Mouse (Mus musculus) liver (tissue): Measurements from ENCODE around the gene Mrpl38.

Experiments used
- DNase-seq: peaks from one replicate; pipeline ENCODE4 v3.0.0-alpha.2; 2020; ENCODE audit warnings: mixed read lengths

Gene Mrpl38

DNA sequence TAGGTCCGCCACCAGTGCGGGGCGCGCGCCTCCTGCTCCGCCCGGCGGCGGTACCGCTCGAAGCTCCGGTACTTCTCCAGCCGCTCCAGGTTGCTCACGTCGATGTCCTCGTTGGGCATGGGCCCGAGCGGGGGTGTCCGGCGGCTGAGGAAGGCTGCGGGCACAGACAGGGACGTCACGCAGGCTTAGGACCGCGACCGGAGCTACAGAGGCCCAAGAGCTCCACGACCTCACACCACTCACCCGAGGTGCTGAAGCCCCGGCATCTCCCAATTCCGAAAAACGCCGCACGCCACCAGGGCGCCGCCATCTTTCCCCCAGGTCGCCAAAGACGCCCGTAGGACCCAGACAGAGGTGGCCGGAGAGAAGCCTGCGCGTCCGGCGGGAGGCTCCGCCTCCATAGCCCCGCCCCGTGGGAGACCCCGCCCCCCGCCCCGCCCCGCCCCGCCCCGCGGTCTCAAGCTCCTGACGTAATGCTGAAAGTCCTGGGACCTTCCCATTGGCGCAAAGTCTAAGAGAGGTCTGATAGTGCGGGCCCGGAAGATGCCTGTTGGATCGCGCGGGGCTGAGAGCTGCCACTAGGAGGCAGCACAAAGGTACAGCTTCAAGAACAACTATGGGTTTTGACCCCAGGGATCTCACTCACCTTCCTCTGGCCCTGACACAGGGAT lies at the start of gene Mrpl38:
Gene Mrpl38 (minus strand): TSS at position 401 of the 671 bp plus-strand sequence.
- DNase-seq: peak; percentile 95

DNA sequence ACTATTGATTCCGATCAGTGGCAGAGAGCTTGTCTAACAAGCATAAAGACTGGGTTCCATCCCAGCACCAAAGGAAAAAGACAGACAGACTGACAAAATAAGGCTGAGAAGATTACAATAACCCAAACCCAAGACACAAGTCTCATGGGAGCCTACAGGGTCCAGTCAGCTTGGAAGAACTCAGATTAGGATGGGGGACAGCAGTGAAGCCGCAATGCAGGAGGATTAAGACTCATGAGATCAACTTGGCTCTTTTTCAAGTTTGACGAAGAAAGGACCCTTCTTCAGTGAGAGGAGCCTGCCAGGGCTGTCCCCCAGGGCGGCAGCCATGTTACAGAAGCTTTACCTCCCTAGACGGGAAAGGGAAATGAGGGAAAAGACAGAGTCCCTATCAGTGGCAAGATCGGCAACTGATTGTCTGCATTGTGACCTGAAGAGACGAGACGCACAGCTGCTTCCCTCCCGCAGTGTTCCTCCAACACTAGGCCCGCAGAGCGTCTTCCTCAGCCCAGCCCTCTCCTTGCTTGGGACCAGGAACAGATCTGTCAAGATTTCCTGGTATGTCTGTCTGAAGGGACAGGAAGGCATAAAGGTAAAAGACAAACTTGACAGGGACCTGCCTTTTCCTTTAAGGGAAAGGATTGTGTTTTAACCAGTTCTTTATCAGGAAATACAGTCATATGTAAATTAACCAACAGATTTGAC lies 48.7 kb upstream of the Mrpl38 start:
- no peak for DNase-seq

DNA sequence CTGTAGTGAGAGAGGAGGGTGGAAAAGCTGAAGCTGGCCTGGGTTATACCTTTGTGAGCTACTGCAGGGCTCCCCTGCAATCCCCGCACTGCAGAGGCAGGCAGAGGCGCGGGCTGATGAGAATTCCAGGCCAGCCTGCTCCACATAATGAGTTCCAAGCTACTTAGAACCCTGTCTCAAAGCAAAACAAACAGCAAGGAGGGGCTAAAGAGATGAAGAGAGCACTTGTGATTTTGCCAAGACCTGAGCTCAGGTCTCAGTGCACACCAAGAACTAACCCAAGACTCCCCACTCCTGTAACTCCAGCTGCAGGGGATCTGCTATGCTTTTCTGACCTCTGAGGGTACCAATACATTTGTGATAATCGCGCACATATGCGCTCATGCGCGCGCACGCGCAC lies 47.7 kb upstream of the Mrpl38 start:
- no peak for DNase-seq

DNA sequence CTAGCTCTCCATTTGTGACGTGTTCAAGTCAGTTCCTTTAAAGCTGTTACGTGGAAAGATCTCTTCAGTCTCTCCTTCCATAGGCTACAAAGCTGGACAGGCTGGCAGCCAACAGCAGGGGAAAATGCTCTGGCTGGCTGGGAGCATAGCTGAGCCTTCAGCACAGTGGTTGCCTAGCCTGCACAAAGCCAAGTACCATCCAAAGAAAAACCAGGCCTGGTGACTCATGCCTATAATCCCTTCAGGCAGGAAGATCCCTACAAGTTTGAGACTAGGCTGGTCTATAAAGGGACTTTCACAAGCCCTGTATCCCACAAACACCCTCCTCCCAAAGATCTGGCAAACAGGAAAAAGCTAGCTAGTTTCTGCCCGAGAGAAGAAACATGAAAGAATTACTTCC lies 47.2 kb upstream of the Mrpl38 start:
- no peak for DNase-seq

DNA sequence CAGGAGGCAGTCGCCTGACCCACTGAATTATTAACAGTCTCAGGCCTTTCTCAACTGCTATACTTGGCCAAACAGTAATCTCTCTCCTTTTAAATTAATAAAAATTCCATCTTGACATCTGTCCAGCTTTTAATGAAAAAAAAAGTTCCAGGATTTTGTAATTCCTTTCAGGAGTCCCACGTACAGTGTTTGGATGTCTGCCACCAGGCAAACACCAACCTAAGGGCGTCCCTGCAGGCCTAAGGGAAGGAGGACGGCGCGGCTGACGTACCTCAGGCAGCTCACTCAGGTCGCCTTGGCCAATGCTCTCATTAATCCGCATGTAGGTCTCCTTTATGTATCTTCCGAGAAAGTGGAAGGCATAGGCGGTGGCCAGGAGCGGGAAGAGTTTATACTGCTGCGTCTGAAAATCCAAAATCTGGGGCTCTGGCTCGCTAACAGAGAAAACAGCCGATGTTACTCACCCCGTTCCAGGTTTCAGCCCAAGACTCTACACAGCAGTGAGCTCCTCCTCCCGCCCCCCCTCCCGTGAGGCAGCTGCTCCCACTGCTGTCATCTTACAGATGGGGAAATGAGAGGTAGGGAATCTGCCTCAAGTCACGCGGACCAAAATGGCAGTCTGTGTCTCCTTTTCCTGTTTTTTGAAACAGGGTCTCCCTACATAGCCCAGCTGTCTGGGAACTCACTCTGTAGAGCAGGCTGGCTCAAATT lies 39.9 kb upstream of the Mrpl38 start:
- no peak for DNase-seq

DNA sequence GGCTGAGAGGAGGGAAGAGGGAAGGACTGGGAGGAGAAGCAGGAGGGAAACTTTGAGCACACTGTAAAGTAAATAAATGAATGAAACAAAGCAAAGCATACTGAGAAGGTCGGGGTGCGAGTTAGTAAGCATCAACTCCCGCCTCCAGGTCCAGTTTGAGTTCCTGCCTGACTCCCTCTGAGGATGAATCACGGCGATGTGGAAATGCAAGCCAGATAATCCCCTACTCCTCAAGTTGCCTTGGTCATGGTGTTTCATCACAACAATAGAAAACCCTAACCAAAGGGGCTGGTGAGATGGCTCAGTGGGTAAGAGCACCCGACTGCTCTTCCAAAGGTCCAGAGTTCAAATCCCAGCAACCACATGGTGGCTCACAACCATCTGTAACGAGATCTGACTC lies 37.3 kb upstream of the Mrpl38 start:
- no peak for DNase-seq

DNA sequence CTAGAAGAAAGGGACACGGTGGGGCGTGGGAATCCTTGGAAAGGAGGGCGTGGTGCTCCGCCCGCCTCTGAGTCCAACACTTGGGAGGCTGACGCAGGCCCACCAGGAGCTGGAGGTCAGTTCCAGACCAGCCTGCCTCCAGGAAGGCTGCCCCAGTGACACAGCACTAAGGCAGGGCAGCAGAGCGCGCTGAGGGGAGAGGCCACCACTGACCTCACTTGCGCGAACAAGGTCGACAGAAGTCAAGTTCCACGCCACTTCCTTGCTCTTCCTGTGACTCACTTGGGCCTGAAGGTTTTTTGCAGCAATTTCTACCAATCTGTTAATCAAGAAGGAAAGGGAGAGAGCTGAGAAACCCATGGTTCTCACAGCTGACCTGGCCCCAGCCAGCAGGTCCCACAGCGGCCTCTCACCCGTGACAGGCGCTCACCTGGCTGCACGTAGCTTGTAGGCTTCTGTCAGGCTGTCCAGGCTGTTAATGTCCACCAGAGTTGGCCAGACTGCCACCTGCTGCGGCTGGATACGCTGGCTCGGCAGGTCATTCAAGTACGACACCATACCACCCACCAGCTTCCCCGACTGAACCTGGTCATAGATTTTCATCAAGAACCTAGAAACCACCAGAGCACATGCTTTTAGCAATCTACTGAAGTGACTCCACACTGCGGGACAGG lies 36.2 kb upstream of the Mrpl38 start:
- DNase-seq: no peak

DNA sequence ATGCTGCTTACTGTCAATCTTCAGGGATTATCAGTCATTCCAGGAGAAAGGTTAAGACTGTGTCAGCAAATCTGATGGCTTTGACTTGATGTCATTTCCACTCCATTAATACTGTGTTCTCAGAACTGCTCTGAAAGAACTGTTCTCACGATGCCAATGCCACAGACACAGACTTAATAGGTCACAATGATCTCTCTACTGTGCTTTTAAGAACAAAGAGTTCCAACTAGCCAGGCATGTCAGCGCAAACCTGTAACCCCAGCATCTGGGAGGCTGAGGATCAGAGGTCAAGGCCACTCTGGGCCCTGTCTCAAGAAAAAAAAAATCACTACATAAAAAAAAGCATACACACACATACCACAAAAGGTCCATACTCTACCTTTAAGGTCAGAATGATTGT lies 33.3 kb upstream of the Mrpl38 start:
- no peak for DNase-seq

DNA sequence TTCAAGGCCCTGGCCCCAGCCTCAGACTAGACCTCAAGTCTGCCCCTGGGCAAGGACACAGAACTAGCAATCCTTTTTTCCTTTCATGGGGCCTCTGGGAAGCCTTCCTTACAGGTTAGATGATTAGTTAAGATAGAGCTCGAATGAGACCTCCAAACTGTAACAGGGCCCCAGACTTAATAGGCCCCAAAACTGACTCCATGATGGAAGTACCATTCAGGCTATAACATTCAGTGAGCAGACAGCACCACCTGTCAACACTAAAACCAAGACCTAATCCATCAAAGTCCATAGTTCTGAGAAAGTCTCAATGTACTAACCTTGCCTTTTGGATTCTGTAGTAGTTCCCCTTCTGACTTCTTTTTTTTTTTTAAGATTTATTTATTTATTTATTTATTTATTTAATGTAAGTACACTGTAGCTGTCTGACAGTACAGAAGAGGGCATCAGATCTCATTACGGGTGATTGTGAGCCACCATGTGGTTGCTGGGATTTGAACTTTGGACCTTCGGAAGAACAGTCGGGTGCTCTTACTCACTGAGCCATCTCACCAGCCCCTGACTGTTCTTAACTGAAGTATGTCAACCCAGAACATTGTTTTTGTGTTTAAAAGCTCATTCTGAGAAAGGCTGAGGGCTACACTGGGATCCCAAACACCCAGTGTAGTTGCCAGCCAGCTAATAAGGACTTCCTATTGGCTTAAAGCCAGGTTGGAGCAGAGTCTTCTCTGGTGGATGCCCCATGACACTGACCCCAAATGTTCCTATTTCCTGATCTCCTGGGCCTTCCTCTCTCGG lies 31.5 kb upstream of the Mrpl38 start:
- DNase-seq: no peak

DNA sequence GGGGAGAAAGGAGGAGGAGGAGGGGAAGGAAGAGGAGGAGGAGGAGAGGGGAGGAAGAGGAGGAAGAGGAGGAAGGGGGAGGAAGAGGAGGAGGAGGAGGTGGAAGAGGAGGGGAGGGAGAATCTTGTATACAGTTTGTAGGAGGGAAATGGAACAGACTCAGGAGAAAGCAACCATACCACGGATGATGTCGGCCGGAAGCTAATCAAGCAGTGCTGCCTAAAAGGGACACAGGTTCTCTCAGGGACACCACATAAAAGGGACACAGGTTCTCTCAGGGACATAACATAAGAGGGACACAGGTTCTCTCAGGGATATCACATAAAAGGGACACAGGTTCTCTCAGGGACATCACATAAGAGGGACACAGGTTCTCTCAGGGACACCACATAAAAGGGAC lies 30.5 kb upstream of the Mrpl38 start:
- DNase-seq: no peak

DNA sequence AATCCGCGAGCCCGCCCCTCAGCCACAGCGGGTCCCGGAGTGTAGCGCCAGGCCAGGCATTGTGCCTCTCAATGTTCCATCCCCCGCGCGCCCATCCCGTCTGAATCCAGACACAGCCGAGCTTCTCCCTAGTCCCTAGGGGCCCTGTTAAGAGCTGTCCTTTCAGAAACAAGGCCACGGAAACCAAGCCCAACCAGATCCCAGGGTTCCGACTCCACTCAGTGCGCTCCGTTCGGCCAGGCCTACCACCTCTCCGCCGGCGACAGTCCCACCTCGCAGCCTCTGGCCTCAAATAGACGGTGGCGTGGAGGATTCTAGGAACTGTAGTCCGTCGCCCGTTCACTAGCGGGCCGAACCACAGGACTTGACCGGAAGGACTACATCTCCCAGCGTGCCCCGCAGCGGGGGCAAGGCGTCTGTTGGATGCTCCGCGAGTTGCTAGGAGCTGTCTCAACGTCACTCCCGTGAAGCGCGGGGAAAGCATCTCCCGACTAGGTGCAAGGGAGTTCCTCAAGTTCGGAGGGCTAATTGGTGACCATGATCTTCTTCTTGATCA lies 29.3 kb upstream of the Mrpl38 start, which contains the start of gene Fbf1:
Gene Fbf1 (minus strand): TSS at position 283 of the 556 bp plus-strand sequence.
- peak; percentile 95 for DNase-seq

DNA sequence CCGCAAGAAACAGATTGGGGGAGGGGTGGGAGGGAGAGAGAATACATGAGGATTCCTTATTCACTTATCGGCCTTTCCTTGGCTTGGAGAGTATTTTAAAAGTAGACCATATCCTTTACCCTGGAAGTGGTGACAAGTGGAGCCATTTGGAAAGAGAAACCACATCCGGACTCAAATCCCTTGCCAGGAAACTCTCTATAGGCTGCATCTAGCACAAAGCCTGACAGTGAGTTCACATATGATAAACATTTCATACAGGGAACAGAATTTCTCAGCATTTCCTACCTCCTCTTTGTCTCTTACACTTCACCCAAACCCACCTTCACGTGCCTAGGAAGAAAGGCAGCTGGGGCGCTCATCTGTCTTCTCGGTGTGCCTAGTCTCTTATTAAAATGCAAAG lies 28.6 kb upstream of the Mrpl38 start:
- DNase-seq: no peak

DNA sequence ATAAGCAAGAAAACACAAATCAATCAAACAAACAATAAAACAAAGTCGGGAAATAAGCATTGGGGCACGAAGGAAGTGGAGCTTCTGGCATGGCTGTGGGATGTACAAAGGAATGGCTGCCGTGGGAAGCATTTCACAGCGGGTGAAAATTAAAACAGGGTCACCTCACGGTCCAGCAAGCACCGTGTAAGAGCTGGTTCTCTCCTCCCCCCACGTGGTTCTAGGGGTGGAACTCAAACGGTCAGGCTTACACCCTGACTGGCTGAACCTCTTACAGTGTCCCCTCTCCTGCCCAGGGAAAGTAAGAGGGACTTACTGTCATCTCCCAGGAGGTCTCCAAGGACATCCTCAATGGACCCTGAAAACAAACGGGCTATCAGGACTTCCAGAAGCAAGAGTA lies 24.3 kb upstream of the Mrpl38 start:
- DNase-seq: no peak

DNA sequence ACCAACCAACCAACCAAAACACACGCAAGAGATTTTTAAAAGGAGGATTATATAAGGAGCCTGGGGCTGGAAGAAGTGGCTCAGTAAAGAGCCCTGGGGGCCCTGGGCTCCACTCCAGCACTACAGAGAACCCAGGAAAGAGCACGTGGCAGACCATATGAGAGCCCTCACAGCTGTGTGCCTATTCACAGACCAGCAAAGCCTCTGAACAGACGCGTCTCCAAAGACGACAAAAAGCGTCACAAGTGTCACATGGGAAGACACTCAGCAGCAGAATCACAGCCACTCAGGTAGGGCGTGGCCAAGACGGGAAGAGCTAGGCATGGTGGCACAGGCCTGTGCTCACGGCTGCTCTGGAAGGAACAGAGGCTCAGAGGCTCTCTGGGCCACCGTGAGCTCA lies 23.5 kb upstream of the Mrpl38 start:
- no peak for DNase-seq

DNA sequence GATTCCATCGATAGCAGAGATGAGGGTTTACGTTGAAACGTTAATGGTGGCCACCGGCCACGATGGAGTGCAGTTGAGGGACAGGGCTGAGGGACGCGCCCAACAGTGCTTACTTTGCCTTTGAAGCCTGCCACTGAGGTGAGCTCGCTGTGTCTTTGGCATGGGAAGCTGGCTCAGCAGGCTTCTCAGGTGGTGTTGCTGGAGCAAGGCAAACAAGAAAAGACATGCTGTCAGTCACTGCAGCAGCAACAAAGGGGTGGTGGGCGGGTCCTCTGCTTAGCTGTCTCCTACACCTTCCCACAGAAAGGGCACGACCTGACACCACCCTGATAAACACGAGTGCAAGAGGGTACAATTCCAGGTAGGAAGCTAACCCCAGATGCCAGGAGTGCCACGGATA lies 22.6 kb upstream of the Mrpl38 start:
- no peak for DNase-seq

DNA sequence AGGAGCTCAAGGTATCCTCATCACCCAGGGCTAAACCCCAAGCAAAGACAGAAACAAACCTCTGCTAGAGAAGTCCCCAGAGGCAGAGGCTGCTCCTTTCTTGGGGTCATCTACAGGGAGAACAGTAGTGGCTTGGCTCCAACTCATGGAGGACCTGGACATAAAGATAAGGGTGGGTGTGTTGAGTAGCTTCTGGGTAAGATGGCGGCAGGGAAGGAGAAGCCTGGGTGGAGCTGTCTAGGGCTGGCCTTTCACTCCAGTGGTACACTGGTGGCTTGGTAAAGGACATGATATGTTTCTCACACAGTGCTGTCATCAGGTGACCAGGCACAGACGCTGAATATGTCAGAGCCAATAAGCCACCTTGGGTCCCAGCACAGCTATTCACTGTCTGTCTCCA lies 12.3 kb upstream of the Mrpl38 start:
- peak; percentile 74 for DNase-seq

DNA sequence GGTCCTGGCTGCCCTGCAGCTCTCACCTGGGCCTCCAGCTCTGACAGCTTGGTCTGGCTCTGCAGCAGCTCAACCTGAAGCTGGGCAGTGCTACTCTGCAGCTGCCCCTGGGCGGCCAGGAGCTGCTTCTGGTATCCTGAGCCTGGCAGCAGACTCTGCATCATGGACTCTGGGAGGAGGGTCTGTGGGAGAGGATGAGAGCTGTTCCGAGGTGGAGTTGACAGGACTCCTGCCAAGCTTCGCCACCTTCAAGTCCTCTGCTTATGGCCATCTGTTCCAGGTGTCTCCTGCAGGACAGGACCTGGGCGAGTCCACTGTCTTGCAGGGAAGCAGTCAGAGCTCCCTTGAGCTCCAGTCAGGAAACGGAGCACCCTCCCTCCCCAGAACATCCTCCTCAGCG lies 10.7 kb upstream of the Mrpl38 start:
- DNase-seq: no peak

DNA sequence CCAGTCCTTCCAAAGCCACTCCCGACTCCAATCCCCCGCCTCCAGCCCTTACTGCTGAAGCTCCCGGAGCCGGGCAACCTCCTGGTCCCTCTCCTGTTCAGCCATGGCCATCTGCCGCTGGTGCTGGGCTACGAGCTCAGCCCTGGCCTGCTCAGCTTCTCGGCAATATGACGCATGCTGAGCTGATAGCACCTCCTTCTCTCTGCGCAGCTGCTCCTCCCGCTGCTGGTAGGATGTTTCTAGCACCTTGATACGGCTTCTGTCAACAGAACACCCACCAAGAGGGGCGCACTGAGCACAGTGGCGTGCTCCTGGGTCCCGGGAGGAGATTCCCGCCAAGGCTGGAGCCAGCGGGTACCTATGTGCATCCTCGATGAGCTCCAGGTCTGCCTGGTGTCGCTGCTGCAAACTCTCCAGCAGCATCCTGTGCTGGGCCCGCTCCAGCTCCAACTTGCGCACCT lies 10.1 kb upstream of the Mrpl38 start:
- no peak for DNase-seq

DNA sequence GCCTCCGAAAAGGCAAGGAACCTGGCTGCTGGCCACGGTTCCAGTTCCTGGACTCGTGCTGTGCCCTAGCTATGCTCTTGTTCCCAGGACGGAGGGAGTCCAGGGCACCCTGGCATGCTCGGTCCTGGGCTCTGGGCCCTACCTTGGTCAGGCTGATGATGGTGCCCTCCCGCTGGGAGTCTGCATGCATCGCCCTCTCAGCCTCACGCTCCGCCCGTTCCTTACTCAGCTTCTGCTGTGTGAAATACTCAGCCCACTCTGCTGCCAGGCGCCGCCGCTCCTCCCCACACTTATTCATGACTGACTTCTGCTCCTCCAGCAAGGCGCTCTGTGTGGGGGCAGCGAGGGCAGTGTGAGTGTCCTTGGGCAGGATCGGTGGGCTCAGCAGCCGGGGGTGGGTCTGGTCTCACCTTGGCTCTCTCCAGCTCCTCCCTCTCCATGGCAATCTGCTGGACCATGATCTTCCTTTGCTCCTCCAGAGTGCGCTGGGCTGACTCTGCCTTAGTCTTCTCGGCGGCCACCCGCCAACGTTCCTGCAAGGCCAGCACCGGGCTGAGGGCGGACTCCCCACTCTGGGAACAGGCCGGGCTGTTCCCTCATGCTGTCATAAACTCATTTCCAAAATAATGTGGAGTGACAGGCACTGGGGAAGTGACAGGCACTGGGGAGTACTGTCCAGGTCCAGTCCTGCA lies 7.8 kb upstream of the Mrpl38 start:
- DNase-seq: no peak

DNA sequence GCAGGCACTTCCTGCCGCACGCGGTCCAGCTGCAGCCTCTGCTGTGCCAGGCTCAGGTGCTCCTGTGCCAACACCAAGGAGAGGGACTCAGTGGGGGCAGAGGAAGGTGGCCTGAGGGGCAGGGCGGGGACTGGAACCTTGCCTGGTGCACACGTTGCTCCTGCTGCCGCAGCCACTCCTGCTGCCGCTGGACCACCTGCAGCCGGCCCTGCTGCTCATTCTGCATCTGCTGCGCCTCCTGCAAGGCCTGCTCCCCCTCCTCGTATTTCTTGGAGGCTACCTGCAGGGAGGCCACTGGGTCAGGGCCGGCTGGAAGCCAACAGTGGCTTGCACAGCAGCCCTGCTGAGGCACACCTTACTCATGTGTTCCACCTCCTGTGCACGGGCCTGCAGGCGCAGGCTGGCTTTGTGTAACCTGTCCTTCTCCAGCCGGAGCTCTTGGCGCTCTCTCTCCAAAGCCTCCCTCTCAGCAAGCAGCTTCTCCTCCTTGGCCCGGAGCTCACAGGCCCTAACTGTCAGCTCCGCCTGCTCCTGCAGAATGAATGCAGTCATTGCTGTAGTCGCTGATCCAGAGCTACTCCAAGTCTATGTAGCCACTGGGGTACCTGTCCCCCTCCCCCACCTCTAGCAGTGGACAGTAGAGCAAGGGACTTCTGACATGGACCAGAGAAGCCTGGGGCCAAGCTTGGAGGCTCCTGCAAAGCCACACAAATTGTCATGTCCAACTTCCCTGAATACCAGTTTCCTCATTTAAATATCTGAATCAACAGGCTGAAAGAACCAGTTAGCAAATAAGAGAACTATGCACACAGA lies 7.0 kb upstream of the Mrpl38 start:
- no peak for DNase-seq

DNA sequence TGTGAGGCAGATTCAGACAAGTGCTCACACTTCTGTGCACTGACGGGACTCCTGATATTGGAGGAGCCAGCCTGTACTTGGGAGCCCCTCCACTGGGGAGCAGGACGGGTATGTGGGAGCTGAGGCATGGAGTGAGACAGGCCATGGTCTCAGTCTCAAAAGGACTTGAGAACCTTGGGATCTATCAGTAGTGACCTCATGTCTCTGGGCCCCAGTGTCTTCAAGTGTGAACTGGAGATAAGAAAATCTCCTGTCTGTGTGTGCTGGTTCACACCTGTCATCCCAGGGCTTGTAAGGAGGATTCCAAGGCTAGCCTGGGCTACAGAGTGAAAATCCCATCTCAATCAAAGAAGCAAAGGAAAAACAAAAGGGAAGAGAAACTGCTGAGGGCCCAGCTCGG lies 4.8 kb upstream of the Mrpl38 start:
- peak; percentile 54 for DNase-seq
